Mouse (Mus musculus) central nervous system, embryonic 18 days (tissue): Measurements from ENCODE around the gene Agrp. TPM values are rescaled to one million over a fixed set of nuclear protein-coding genes. Genes with fewer than 3 reads are reported as not detected.

Experiments
- polyA plus RNA-seq: library from polyadenylated mRNA; depleted of rRNA; stranded (reverse); fragments of >200 nt; gene quantifications from 2 replicates; pipeline ENCODE4 v1.2.3, GENCODE M21; 2012; rRNA removed

The Agrp gene
- 0.79 and 0.87 TPM in 2 replicates for polyA plus RNA-seq

GRCm38 (mm10) chr8:105636963-105637510, at the start of gene Agrp:
Agrp (minus strand) TSS chr8:105637393.

GRCm38 (mm10) chr8:105685796-105686308, 48.7 kb upstream of the Agrp start, which contains the start of gene Carmil2:
Carmil2 (plus strand) TSS chr8:105686274.

GRCm38 (mm10) chr8:105636018-105636962, 903 bp downstream of the Agrp start, which contains the start of gene Ctcf:
Ctcf (plus strand) TSS chr8:105636568.

GRCm38 (mm10) chr8:105604804-105605381, 32.3 kb downstream of the Agrp start, which contains the start of gene Ripor1:
Ripor1 (plus strand) TSS chr8:105605255.

GRCm38 (mm10) chr8:105565952-105566702, 71.1 kb downstream of the Agrp start, which contains the start of gene Atp6v0d1:
Atp6v0d1 (minus strand) TSS chr8:105566047.

GRCm38 (mm10) chr8:105518436-105519313, 118.5 kb downstream of the Agrp start, which contains the start of gene Hsd11b2:
Hsd11b2 (plus strand) TSS chr8:105518755.

Other genes starting within 250 kb of the Agrp start
- gene Kctd19, start 223.9 kb downstream of the Agrp start, polyA plus RNA-seq, result 0.04 and 0.09 TPM in 2 replicates
- 0.47 and 0.82 TPM in 2 replicates for gene Lrrc36, start 223.8 kb downstream of the Agrp start, polyA plus RNA-seq
- 99.4 and 162 TPM in 2 replicates for gene Tppp3, start 165.9 kb downstream of the Agrp start, polyA plus RNA-seq
- 38.3 and 39.3 TPM in 2 replicates for gene Zdhhc1, start 140.5 kb downstream of the Agrp start, polyA plus RNA-seq
- gene Hsd11b2, start 118.6 kb downstream of the Agrp start, polyA plus RNA-seq, result 0.85 and 3.1 TPM in 2 replicates
- gene Atp6v0d1, start 71.3 kb downstream of the Agrp start, polyA plus RNA-seq, result 254 and 273 TPM in 2 replicates
- gene Ripor1, start 32.1 kb downstream of the Agrp start, polyA plus RNA-seq, result 28.1 and 32.8 TPM in 2 replicates
- 38.3 and 40.0 TPM in 2 replicates for gene Ctcf, start 825 bp downstream of the Agrp start, polyA plus RNA-seq
- gene Carmil2, start 48.9 kb upstream of the Agrp start, polyA plus RNA-seq, result 21.1 TPM in 2 replicates
- gene Acd, start 63.7 kb upstream of the Agrp start, polyA plus RNA-seq, result 53.7 and 57.3 TPM in 2 replicates
- 50.9 and 51.0 TPM in 2 replicates for gene Pard6a, start 63.8 kb upstream of the Agrp start, polyA plus RNA-seq
- gene 4933405L10Rik, start 70.3 kb upstream of the Agrp start, polyA plus RNA-seq, result 0.12 and 0.31 TPM in 2 replicates
- gene Enkd1, start 70.8 kb upstream of the Agrp start, polyA plus RNA-seq, result 22.4 and 25.1 TPM in 2 replicates
- 51.6 and 57.3 TPM in 2 replicates for gene Gfod2, start 121.3 kb upstream of the Agrp start, polyA plus RNA-seq
- 28.2 and 30.4 TPM in 2 replicates for gene Ranbp10, start 190.0 kb upstream of the Agrp start, polyA plus RNA-seq
- 0.36 and 0.80 TPM in 2 replicates for gene Tsnaxip1, start 190.3 kb upstream of the Agrp start, polyA plus RNA-seq
- 81.1 and 83.5 TPM in 2 replicates for gene Cenpt, start 215.9 kb upstream of the Agrp start, polyA plus RNA-seq
- gene Thap11, start 217.7 kb upstream of the Agrp start, polyA plus RNA-seq, result 59.8 and 61.2 TPM in 2 replicates
- 148 and 151 TPM in 2 replicates for gene Nutf2, start 223.2 kb upstream of the Agrp start, polyA plus RNA-seq
- 62.0 and 67.9 TPM in 2 replicates for gene Edc4, start 243.5 kb upstream of the Agrp start, polyA plus RNA-seq